Mouse (Mus musculus): ENCODE measurements around the gene Gpr161. TPM values are rescaled to one million over a fixed set of nuclear protein-coding genes. Genes with fewer than 3 reads are reported as not detected.

The Gpr161 gene
- total RNA-seq, 2 experiments from 2014 or later = 9.9 to 10.3 TPM

DNA sequence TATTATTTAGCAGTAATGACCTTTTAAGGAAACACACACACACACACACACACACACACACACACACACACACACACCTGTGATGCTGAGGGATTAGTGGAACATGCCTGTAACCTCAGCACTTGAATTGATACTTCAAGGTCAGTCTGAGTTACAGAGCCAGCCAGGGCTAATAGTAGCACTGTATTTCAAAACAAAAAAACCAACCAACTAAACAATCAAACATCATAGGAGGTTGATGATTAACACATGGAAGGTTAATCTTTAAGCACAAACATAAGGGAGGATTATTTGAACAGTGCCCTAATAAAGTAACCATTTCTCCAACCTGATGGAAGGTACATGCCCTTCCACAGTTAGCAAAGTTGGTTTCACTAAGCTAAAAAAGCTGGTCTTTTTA is 53.0 kb downstream of the Gpr161 start:
- Histone ChIP-seq H3K4me3 (no peak overlapping the region), H3K27ac (no peak overlapping the region)
- no peak for TF ChIP-seq CTCF (IDR thresholded peaks at IDR 0.05)
- no peak for DNase-seq (ENCODE audit: extremely low spot score in 1 of 2, low spot score in 2 of 2)
- intact Hi-C loops (cut with DNase I) = no loop called here

DNA sequence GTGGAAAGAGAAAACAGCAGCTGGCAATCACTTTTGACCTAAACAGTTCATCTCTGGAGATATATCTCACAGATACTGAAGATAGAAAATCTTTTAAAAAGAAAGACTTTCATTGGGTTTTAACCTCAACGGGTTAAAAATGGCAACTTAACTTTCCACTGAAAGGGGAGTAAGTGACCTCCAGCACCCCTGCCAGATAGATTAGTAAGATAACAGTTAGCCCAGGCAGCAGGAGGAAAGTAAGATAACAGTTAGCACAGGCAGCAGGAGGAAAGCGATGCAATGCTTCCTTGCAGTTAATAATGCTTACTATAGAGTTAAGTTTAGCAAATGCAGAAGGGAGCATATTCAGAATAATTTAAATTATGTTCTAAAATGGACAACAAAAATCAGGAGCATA is 60.8 kb downstream of the Gpr161 start:
- no peak overlapping the region for H3K27ac ChIP-seq

DNA sequence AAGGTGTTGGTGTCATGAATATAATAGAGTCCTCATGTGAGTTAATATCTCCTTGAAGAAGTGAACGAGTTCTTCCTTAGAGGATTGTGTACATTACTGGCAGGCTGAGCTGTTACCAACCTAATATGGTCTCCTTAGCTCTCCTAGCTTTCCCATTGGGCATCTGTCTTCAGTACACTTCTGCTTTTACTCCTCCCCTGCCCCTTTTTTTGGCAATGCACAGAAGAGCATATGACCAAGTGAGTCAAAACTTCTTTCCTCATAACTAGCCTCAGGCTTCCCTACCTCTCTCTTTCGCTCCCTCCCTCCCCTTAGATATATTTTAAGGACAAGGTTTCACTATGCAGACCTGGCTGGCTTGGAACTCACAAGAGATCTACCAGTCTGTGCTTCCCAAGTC is 67.7 kb downstream of the Gpr161 start:
- Histone ChIP-seq H3K27ac (no peak overlapping the region), H3K4me3 (no peak overlapping the region)
- intact Hi-C loops (cut with DNase I) = no loop called here
- no peak for DNase-seq (ENCODE audit: extremely low spot score in 1 of 2, low spot score in 2 of 2)
- TF ChIP-seq CTCF (IDR thresholded peaks at IDR 0.05) = no peak

More for the DNA sequence above, 60.8 kb downstream of the Gpr161 start:
- no peak for DNase-seq (ENCODE audit: extremely low spot score in 1 of 2, low spot score in 2 of 2)
- intact Hi-C loops (cut with DNase I) = no loop called here
- no peak overlapping the region for H3K4me3 ChIP-seq
- no peak for TF ChIP-seq CTCF (IDR thresholded peaks at IDR 0.05)

DNA sequence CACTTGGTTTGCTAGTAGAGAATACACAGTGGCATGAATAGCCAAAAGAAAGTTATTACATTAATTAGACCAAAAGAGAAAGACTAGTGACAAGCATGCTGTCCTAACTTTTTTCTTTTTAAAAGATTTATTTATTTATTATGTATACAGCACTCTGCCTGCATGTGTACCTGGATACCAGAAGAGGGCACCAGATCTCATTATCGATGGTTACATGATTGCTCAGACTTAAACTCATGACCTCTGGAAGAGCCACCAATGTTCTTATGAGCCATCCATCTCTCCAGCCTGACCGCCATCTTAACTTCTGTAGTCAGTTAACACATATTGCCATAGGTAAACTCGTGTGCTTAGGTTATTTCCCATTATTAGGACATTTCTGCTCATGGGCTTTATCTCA is 69.5 kb downstream of the Gpr161 start:
- Histone ChIP-seq H3K27ac (no peak overlapping the region), H3K4me3 (no peak overlapping the region)
- intact Hi-C loops (cut with DNase I) = no loop called here
- no peak for DNase-seq (ENCODE audit: extremely low spot score in 1 of 2, low spot score in 2 of 2)
- no peak; the same call in 1 of the 2 replicates for TF ChIP-seq CTCF (IDR thresholded peaks at IDR 0.05)

DNA sequence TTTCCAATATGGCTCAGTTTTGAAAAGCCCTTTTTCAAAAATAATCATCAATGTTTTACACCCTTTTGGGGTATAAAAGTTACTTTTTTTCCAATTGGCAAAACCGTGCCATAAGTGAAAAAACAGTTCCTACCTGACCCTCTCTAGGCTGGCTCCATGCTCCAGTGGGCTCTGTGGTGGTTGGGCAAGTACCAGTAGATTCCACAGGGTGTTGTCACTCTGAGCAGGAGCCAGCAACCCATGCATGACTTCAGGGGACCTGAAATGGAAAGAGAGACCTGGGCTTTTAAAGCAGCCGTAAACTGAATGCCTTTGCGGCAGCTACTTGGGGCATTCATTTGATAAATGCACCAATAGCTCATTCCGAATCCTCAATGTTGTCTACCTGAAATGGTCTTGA is 75.4 kb downstream of the Gpr161 start:
- intact Hi-C loops (cut with DNase I) = no loop called here
- DNase-seq (ENCODE audit: extremely low spot score in 1 of 2, low spot score in 2 of 2) = no peak
- no peak overlapping the region for H3K27ac ChIP-seq
- no peak for TF ChIP-seq CTCF (IDR thresholded peaks at IDR 0.05)
- H3K4me3 ChIP-seq = no peak overlapping the region

DNA sequence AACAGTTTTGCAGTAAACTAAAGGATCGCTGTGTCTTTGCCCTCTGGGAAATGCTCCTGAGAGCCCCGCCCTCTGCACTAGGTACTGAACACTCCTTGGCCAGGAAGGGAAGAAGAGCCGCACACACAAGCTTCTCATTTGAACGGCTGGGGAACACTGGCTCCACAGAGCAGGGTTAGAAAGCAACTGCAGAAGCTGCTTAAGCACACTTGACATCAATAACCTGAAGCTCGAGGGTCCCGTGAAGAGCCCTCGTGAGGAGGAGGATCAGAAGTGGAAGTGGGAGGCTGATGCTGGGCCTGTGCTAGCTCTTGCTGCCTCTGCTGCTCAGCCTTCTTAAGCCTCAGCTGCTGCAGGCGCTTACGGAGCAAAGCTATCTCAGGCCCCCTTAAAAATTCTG is 78.2 kb downstream of the Gpr161 start:
- no peak for DNase-seq (ENCODE audit: extremely low spot score in 1 of 2, low spot score in 2 of 2)
- H3K27ac ChIP-seq = no peak overlapping the region
- no peak overlapping the region for H3K4me3 ChIP-seq
- intact Hi-C loops (cut with DNase I) = no loop called here
- TF ChIP-seq CTCF (IDR thresholded peaks at IDR 0.05) = no peak

Other genes starting within 250 kb of the Gpr161 start
- gene Tbx19, start 135.0 kb upstream of the Gpr161 start, total RNA-seq (2021) = not detected
- 10 to 100 TPM; 15.5 to 17.4 TPM for gene Sft2d2, start 101.4 kb upstream of the Gpr161 start, total RNA-seq (2021)
- gene Tiprl, start 58.8 kb upstream of the Gpr161 start, total RNA-seq (2021) = 10 to 100 TPM; 63.1 to 69.7 TPM
- gene Dcaf6, start 164.7 kb downstream of the Gpr161 start, total RNA-seq (2021) = 10 to 100 TPM; 89.9 to 92.7 TPM
- gene Mpc2, start 164.8 kb downstream of the Gpr161 start, total RNA-seq (2021) = 100 to 1,000 TPM; 113 to 131 TPM
- gene Adcy10, start 189.4 kb downstream of the Gpr161 start, total RNA-seq (2021) = under 1 TPM; 0.63 to 0.86 TPM

All from left cerebral cortex, adult 2 months (tissue).